Mouse (Mus musculus) ES-Bruce4 (cell line): ENCODE data around the gene Tstd1.

Experiments
- CTCF ChIP-seq: IDR thresholded peaks from one replicate; pipeline ENCODE4 v1.8.1; 2011; ENCODE audit warnings: low read depth, low read length
- POLR2A ChIP-seq: IDR thresholded peaks from one replicate; pipeline ENCODE4 v1.8.1; 2011; ENCODE audit warnings: low read length; ENCODE audit not compliant: insufficient read depth

DNA sequence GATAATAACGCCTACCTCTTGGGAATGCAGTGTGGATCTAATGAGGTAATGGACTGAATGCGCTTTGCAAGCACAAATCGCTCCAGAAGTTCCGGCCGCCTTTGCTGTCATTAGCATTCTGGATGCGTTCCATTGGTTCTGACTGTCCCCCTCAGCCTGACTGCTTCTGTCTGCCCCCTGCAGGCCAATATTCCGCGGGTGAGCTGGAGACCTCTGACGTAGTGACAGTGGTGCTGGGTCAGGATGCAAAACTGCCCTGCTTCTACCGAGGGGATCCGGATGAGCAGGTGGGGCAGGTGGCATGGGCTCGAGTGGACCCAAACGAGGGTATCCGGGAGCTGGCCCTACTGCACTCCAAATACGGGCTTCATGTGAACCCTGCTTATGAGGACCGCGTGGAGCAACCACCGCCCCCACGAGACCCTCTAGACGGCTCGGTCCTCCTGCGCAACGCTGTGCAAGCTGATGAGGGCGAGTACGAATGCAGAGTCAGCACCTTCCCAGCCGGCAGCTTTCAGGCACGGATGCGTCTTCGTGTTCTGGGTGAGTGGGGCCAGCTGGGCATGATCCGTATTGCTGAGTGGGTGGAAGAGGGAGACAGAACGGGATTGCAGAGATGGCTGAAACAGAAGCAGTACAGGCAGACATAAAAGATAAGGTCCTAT is 38.6 kb upstream of the Tstd1 start:
- TF ChIP-seq POLR2A (no peak), CTCF (peak; percentile 81)
